Mouse (Mus musculus): ENCODE results near the gene Fgfr2. TPM values are rescaled to one million over a fixed set of nuclear protein-coding genes. Genes with fewer than 3 reads are reported as not detected.
A peak's percentile ranks its signal among the peaks of the same experiment; 100 is the strongest.

Fgfr2 gene
- total RNA-seq, 2 experiments from 2014 or later: 47.6 to 49.5 TPM

DNA sequence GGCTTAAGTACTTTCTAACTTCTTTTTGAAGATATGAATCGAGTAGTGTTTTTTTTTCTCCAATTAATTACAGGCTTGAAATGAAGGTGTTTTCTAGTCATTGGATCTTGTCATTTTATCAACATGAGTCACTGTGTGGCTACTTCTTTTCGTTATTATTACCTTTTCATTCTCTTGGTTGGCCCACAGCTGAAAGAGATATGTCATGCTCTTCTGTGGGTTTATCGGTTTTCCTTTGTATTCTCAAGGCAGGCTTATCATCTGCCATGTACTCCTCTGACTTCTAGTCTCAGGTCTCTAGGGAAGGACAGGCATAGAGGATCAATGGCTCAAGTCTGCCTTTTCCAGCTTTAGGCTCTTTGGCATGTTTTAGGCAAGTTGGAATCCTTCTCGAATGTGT is 712.2 kb downstream of the Fgfr2 start:
- Histone ChIP-seq H3K4me3 (no peak overlapping the region), H3K27ac (no peak overlapping the region)
- TF ChIP-seq CTCF (conservative IDR thresholded peaks at IDR 0.05): no peak
- DNase-seq (ENCODE audit: low spot score in 2 of 2): no peak

GRCm38 (mm10) chr7:132409890-132410289 is 713.3 kb downstream of the Fgfr2 start:
- DNase-seq (ENCODE audit: low spot score in 2 of 2): no peak
- no peak for TF ChIP-seq CTCF (conservative IDR thresholded peaks at IDR 0.05)
- H3K27ac ChIP-seq: no peak overlapping the region

GRCm38 (mm10) chr7:132402377-132403084 is 720.6 kb downstream of the Fgfr2 start:
- DNase-seq (ENCODE audit: low spot score in 2 of 2): no peak
- Histone ChIP-seq H3K27ac (no peak overlapping the region), H3K4me3 (no peak overlapping the region)
- TF ChIP-seq CTCF (conservative IDR thresholded peaks at IDR 0.05): no peak

More at GRCm38 (mm10) chr7:132409890-132410289, 713.3 kb downstream of the Fgfr2 start:
- H3K4me3 ChIP-seq: no peak overlapping the region

DNA sequence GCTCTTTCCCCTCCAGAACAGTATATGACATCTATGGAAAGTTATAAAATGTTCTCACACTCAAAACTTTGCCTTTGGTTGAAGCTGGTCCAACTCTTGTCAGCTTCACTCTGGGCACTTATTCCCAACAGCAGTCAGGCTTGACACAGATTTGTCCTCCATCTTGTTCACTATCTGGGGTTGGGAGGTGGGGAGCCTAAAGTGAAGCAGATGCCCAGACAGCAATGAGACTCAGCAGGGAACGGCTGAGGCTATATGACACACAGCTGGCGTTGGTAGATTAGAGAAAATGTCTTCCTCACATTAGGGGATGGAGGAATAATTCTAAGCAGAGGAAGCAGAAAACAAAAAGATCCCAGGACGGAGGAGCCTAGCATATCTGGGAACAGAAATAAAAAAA is 724.7 kb downstream of the Fgfr2 start:
- Histone ChIP-seq H3K27ac (no peak overlapping the region), H3K4me3 (no peak overlapping the region)
- no peak for DNase-seq (ENCODE audit: low spot score in 2 of 2)
- TF ChIP-seq CTCF (conservative IDR thresholded peaks at IDR 0.05): no peak

GRCm38 (mm10) chr7:132396661-132397322 is 726.4 kb downstream of the Fgfr2 start:
- no peak overlapping the region for H3K27ac ChIP-seq
- TF ChIP-seq CTCF (conservative IDR thresholded peaks at IDR 0.05): no peak
- DNase-seq (ENCODE audit: low spot score in 2 of 2): no peak
- H3K4me3 ChIP-seq: no peak overlapping the region

DNA sequence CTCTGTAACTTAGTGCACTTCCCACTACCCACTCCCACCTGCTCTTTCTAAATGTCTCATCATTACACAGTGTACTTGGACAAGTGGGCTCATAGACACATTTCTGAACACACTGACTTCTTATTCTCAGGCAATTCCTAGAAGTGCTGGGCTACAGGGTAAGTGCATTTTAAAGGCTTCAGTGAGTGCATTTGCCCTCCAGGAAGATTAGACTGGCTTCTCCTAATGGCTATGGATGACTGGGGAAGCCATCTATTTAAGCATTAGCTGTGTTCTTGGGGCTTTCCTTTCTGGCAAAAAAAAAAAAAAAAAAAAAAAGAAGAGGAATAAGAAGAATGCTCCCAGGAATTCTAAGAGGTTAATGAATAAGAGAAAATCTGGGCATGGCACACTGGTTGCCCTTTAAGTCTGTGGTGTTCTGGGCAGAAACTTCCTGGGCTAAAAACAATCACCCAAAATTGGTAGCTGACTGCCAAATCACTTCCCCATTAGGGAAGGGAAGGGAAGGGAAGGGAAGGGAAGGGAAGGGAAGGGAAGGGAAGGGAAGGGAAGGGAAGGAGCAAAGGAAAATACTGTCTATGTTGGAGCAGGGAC is 729.5 kb downstream of the Fgfr2 start:
- Histone ChIP-seq H3K4me3 (no peak overlapping the region), H3K27ac (no peak overlapping the region)
- no peak for DNase-seq (ENCODE audit: low spot score in 2 of 2)
- TF ChIP-seq CTCF (conservative IDR thresholded peaks at IDR 0.05): no peak

- Histone ChIP-seq H3K4me3 (no peak overlapping the region), H3K27ac (no peak overlapping the region)
- TF ChIP-seq CTCF (conservative IDR thresholded peaks at IDR 0.05): no peak
- no peak for DNase-seq (ENCODE audit: low spot score in 2 of 2)
Observed at GRCm38 (mm10) chr7:132393014-132393406, 730.1 kb downstream of the Fgfr2 start.

DNA sequence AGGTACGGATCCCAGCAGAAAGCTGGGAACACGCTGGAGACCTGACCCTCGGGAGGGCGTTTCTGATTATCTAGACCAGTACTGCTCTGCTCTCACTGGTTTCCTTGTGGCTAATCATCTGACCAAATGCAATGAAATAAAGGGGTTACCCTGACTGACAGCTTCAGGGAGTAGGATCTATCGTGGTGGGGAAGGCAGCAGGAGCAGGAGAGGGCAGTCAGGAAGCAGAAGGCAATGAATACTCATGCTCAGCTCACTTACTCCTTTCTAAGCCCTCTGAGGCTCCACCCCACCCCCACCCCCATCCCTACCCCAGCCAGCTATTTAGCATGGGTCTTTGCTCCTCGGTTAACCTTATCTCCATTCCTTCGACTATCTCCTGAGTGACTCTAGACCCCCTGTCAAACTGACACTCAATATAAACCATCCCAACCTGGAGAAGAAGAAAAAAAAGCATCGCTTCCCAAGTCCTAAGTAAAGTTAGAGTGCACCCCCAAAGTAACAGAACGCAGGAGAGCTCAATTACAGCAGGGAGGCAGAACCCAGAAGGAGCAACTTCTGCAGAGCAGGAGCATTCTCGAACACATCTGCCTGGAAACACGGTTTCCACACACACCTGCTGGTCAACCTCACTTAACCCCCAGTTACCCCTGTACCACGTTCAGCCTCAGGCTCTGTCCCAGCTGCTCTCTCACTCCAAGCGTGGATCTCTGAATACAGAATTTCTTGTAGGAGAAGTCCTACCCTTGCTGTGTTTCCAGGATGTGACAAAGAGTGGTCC is 730.7 kb downstream of the Fgfr2 start:
- no peak overlapping the region for H3K27ac ChIP-seq
- H3K4me3 ChIP-seq: no peak overlapping the region
- no peak for TF ChIP-seq CTCF (conservative IDR thresholded peaks at IDR 0.05)
- no peak for DNase-seq (ENCODE audit: low spot score in 2 of 2)

- Histone ChIP-seq H3K27ac (no peak overlapping the region), H3K4me3 (no peak overlapping the region)
- DNase-seq (ENCODE audit: low spot score in 2 of 2): no peak
- TF ChIP-seq CTCF (conservative IDR thresholded peaks at IDR 0.05): no peak
Observed at GRCm38 (mm10) chr7:132389473-132389872, 733.7 kb downstream of the Fgfr2 start.

GRCm38 (mm10) chr7:132387507-132387906 is 735.6 kb downstream of the Fgfr2 start:
- Histone ChIP-seq H3K4me3 (no peak overlapping the region), H3K27ac (no peak overlapping the region)
- DNase-seq (ENCODE audit: low spot score in 2 of 2): no peak
- TF ChIP-seq CTCF (conservative IDR thresholded peaks at IDR 0.05): no peak

GRCm38 (mm10) chr7:132386316-132386715 is 736.8 kb downstream of the Fgfr2 start:
- Histone ChIP-seq H3K27ac (peak overlapping the region; percentile 23; the same call in 1 of the 2 replicates), H3K4me3 (no peak overlapping the region)
- no peak for TF ChIP-seq CTCF (conservative IDR thresholded peaks at IDR 0.05)
- DNase-seq (ENCODE audit: low spot score in 2 of 2): no peak

- DNase-seq (ENCODE audit: low spot score in 2 of 2): peak in 1 of 2 experiments; percentile 37
- Histone ChIP-seq H3K27ac (peak overlapping the region; percentile 36; the same call in 1 of the 2 replicates), H3K4me3 (no peak overlapping the region)
- TF ChIP-seq CTCF (conservative IDR thresholded peaks at IDR 0.05): no peak
Observed at GRCm38 (mm10) chr7:132385456-132386130, 737.6 kb downstream of the Fgfr2 start.
